Mouse (Mus musculus) right cerebral cortex, postnatal 4 days (tissue): ENCODE measurements around the gene Rgs18.

ENCODE experiments used
- DNase-seq: peaks from one replicate; pipeline ENCODE4 v3.0.0-alpha.2; 2022

Rgs18 gene

GRCm38 (mm10) chr1:144775331-144775730 lies at the start of gene Rgs18:
TSS of gene Rgs18 (minus strand) at chr1:144775435.
- DNase-seq, result no peak

- DNase-seq, result no peak
Measured at GRCm38 (mm10) chr1:144774394-144774793, 841 bp downstream of the Rgs18 start.

GRCm38 (mm10) chr1:144766218-144766617 lies 9.0 kb downstream of the Rgs18 start:
- no peak for DNase-seq

- no peak for DNase-seq
Measured at GRCm38 (mm10) chr1:144760792-144761191, 14.4 kb downstream of the Rgs18 start.

- DNase-seq, result no peak
Measured at GRCm38 (mm10) chr1:144750763-144751162, 24.5 kb downstream of the Rgs18 start.

- DNase-seq, result no peak
Measured at GRCm38 (mm10) chr1:144746182-144746581, 29.1 kb downstream of the Rgs18 start.

- no peak for DNase-seq
Measured at GRCm38 (mm10) chr1:144737739-144738138, 37.5 kb downstream of the Rgs18 start.

- no peak for DNase-seq
Measured at GRCm38 (mm10) chr1:144720736-144721135, 54.5 kb downstream of the Rgs18 start.

GRCm38 (mm10) chr1:144704373-144704772 lies 70.9 kb downstream of the Rgs18 start:
- DNase-seq, result no peak
